Mouse (Mus musculus): ENCODE results near the gene Amph.

GRCm38 (mm10) chr13:18949626-18950200 is 1.7 kb downstream of the Amph start:
- TF ChIP-seq POLR2A (IDR thresholded peaks at IDR 0.05; ENCODE audit: extremely low read depth, insufficient read depth, low read length) (no peak), CTCF (IDR thresholded peaks at IDR 0.05; ENCODE audit: low read depth, low read length) (no peak)
